Mouse (Mus musculus): ENCODE measurements around the gene Gm3448.
"Not testable (repeated sequence)": the region's sequence is repeated elsewhere in the genome, so short reads cannot be mapped to it uniquely, and the experiment has no call there.

Gene Gm3448

DNA sequence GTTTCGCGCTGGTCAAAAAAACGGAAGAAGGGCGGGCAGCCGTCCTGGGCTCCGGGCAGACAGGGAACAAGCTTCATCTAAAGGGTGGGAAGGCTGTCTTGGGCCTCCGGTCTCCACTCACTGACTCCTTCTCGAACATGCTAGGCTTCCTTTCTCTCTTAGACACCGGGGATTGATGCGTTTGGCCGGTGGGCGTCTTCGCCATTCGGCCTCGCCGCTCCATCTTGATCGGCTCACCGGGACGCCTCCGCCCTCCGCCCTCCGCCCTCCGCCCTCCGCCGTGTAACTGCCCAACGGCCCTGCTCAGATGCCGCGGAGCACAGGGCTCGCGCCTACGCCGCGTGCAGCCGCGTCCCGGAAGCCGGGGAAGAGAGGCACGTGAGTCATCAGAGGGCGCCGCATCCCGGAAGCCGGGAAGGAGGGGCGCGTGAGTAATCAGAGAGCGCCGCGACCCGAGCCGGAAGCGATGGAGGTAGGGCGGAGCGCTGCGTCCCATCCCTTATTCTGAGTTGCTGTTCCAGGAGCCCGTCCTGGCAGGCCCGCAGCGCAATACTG lies at the start of gene Gm3448, which contains the start of the genes Ermard and Tcte3:
Gene Gm3448, minus strand, starts transcription at position 363 of the 555 bp plus-strand sequence.
Gene Ermard, plus strand, starts transcription at position 34 of the 555 bp plus-strand sequence.
Gene Tcte3, minus strand, starts transcription at position 314 of the 555 bp plus-strand sequence.
- in situ Hi-C loops (cut with MboI): not testable (repeated sequence)

DNA sequence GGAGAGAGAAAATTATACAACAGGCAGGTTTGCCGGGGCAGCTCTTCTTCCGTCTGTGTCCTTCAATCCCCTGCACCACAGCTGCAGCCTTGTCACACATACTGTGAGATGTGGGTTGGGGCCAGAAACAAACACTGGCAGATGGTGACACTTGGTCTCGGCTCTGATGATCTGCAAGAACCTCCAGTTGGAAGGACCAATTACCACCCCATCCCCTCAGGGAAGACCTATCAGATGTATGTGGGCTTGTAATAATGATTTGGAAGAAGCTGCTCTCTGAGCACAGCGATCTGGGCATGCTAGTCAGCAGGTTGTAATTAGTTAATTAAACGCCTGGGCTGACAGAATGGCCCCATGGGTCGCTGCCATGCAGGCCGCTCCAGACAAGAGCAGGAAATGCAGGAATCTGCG lies 47.3 kb upstream of the Gm3448 start:
- in situ Hi-C loops (cut with MboI): no loop called here

DNA sequence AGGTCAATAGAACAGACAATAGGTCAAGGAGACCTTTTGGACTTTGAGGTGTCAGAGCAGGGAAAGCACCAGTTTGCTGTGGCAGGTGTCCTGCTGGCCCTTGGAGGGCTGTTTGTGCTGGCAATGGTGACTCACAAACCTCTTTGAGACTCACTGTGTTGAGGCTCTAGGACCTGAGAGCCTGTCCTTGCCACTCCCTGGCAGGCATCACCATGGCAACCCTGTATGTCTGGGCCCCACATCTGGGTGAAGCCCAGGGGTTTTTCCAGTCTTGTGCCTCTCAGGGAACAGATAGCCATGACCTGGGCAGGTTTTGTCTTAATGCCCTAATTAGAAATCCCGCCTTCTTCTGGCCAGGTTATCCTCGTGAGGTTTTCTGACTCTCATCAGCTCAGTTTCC lies 46.8 kb upstream of the Gm3448 start:
- in situ Hi-C loops (cut with MboI): no loop called here

DNA sequence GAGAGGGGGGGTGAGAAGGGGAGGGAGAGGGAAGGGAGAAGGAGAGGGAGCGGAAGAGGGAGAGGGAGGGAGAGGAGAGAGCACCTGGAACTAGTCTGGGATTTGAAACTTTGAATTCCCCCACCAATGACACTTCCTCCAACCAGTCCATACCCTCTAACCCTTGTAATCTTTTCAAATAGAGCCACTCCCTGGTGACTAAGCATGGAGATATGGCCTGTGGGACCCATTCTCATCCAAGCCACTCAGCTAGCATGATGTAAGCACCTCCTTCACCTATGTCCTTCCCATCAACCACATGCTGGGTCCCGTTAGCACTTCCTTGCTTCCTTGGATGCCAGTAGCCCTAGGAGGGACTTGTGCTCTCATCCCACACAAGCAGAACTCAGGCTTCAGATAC lies 43.7 kb upstream of the Gm3448 start:
- in situ Hi-C loops (cut with MboI): no loop called here

DNA sequence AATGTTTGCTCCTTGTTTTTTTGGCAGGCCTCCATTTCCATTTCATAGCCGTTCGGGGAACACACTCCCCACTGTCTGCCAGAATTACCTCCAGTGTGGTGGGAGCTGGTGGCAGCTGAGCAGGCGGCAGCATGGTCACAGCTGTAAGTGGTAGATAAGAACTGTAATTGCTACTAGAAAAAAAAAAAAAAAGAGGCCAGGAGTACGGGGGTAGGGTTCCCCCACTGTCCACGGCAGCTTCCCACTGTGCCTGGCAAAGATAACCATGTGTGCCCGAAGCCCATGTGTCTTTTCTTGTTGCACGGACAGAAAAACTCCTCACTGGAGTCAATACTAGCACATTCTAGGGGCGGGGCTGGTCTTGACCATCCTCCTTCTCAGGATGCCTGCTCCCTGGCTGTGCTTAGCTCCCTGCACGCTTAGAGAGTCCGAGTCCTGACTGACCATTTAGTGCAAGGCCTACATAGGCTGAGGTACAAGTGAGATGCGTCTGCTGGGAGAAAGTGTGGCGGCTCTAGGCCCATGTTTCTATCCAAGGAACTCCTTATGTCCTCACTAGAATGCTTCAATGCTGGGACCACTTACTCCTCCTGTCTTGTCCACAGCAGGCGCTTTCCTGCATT lies 43.0 kb upstream of the Gm3448 start:
- in situ Hi-C loops (cut with MboI): no loop called here

DNA sequence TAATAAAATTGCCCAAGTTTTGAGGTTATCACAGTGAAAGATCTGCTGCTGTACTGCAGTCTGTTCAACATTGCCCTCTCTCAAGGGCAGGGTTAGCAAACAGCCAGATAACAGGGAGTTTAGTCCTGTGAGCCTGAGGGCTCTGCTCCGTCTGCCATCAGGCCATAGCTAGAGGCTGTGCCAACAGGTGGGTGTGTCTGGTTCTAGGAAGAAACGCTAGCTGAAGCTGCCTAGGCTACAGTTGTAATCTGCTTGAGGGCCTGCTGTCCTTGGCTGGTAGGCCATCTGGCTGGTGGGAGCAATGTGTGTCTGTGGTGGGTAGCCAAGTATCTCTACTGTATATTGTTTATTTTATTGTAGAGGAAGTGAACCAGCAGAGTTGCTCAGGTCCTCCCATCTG lies 36.2 kb upstream of the Gm3448 start:
- in situ Hi-C loops (cut with MboI): no loop called here

DNA sequence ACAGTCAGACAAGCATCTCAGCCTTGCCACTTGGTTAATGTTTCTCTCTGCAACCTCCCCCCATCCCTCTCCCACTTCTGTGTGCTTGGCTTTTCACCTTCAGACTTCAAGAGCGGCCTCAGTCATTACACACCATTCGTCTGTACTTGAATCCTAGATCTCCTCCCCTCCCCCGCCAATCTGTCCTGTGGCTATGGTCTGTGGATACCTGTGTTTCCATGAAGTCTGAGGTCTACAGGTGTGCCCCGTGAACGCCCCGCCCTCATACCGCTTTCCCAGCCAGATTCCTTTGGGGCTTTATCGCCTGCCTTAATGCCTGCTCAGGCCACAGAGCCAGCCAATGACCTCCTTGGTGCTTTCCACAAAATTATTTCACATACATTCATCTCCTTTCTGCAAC lies 33.7 kb upstream of the Gm3448 start:
- in situ Hi-C loops (cut with MboI): no loop called here

DNA sequence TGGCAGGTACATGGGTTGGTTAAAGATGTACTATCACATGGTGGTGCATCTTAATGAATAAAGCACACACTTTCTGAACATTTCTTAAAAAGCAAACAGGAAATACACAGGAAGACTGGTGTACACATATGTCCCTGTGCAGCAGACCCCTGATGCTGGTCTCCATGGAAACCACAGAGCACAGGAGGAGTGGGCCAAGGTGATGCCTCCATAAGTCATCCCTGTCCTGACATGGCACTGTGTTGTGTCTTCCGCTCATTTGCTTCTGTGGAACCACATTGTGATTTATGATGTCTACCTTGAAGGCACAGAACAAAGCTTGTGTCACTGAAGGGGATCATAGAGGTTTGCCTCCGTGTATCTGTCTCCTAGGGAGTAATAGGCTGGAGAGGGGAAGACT lies 30.9 kb upstream of the Gm3448 start:
- in situ Hi-C loops (cut with MboI): loop anchor here (25.0 kb wide), 3 partner anchors 135 to 390 kb away; partner anchors contain the start of genes 1600012H06Rik, Dll1, Fam120b and Wdr27

DNA sequence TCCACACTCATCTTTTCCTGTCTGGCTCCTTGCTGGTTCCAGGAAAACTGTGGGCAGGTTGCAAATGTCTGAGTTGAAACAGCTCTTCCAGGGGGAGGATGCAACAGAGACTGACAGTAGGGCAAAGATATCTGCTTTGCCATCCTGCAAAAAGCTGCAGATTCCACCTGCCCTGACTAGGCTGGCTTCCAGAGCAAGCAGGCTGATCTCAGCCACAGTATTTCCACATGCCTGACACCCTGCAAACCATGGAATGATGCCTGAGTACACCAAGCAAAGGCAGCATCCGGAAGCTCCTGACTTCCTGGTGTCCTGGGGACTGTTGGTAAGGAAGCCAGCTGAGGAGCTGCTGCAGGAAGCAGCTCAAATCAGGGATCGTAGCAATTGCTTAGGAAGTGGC lies 27.8 kb upstream of the Gm3448 start:
- in situ Hi-C loops (cut with MboI): loop anchor here (25.0 kb wide), 3 partner anchors 132 to 393 kb away; partner anchors contain the start of genes 1600012H06Rik, Dll1, Fam120b and Wdr27

DNA sequence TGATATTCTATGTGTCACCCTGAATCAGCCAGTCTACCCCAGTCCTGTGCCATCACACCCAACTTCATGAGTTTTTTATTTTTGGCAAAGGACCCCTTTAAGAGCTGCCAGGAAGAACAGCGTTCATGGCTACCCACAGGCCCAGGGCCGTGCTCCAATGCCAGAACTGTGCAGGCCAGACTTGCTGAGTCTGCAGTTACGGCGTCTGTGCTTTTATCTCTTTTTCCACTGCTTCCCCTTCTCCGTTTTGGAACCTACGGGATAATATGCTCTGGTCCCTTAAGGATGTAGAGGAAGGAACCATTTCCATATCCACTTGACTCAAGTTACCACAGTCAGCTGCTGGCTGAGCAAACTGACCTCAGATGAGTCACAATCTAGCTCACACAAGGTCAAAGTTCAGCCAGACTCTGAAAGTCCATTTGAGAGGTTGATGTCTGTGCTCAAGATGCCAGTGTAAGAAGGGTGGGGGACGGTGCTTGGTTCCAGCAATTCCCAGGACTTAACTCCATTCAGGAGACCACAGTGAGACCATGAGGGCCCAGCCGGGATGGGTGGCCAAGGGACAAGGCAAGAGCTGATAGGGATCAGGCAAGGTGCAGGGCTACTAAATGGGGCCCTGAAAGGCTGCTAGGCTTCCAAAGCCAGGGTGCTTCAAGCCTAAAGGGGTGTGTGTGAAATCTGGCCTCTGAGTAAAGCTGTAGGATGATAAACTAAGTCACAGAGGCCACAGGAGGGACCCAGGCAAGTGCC lies 26.9 kb upstream of the Gm3448 start:
- in situ Hi-C loops (cut with MboI): loop anchor here (25.0 kb wide), 3 partner anchors 131 to 394 kb away; partner anchors contain the start of genes 1600012H06Rik, Dll1, Fam120b and Wdr27

DNA sequence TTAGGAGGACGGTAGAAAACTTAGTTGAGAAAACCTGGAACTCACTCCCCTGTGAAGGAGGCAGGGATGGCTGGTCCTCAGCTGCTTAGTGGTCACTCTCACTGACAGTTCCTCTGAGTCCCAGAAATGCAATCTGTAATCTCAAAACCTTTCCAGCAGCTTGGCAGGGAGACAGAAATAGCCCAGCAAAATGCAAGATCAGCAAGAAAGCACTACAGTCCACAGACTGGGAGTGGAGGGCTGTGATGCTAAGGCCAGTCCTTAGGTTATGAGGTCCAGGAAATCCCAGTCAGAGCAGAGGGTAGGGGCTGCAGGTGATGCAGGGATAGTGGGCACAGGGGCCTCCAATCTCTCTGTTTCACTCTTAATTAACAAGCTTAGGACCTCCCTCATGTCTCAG lies 25.6 kb upstream of the Gm3448 start:
- in situ Hi-C loops (cut with MboI): loop anchor here (25.0 kb wide), 3 partner anchors 130 to 395 kb away; partner anchors contain the start of genes 1600012H06Rik, Dll1, Fam120b and Wdr27

DNA sequence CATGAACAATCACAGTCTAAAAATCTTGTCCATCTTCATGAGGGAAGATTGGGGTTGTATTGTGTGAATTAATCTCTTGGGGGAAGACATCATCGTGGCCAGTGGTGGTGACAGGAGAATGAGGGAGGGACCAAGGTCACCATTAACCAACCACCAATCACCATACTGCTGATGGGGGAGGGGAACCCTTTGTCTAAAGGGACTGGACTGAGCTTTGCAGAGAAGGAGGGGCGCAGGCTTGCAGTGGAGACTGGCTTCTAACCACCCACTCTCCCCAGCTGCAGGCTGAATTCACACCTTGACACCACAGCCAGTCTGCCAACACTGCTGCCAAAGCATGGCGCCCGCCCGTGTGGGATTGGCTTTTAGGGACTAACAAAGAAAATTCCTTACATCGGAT lies 24.7 kb upstream of the Gm3448 start:
- in situ Hi-C loops (cut with MboI): loop anchor here (25.0 kb wide), 3 partner anchors 129 to 396 kb away; partner anchors contain the start of genes 1600012H06Rik, Dll1, Fam120b and Wdr27

DNA sequence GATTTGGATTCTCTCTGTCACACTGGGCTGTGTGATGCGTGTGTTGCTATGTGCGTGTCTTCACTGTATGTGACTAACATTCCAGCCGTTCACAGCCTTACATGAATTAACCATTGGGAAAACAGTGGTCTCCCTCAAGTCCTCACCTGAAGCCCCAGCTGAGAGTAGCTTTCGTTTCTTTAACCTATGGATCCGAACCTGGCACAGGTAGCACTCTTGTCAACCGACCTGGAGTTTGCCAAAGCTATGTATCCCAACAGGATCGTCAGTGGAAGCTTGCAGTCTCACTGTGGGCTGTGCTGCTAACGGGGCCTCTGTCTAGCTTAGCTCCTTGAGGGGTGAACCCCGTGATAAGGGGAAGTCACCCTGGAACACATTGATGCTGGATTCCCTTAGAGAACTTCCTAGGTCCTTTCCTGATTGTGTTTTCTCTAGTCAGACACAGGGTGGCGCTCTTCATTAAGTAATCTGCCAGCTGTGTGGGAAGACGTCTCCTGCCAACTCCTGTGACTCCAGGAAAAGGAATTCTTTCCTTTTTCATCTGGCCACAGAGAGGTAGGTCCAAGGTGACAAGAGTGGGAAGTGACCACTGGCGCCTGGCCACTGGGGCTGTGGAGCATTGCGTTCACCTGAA lies 24.2 kb upstream of the Gm3448 start:
- in situ Hi-C loops (cut with MboI): loop anchor here (25.0 kb wide), 3 partner anchors 128 to 397 kb away; partner anchors contain the start of genes 1600012H06Rik, Dll1, Fam120b and Wdr27

DNA sequence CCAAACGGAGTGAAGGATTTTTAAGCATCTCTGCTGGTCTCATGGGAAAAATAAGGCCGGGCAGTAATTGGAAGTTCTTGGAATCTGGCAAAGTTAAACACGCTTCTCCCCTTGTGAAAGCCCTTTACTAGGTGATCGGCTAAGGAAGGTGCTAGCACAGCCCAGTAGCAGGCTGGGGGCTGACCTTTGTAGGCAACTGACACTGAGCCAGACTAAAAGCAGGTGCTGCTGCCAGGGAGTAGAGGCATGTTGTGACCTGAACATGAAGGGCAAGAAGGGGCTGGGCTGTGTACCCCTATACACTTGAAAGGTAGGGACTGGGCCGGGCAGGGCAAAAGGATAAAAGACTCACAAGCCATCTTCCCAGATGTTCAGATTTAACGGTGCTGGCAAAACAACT lies 19.0 kb upstream of the Gm3448 start:
- in situ Hi-C loops (cut with MboI): loop anchor here (25.0 kb wide), 3 partner anchors 123 to 402 kb away; partner anchors contain the start of genes 1600012H06Rik, Dll1, Fam120b and Wdr27

DNA sequence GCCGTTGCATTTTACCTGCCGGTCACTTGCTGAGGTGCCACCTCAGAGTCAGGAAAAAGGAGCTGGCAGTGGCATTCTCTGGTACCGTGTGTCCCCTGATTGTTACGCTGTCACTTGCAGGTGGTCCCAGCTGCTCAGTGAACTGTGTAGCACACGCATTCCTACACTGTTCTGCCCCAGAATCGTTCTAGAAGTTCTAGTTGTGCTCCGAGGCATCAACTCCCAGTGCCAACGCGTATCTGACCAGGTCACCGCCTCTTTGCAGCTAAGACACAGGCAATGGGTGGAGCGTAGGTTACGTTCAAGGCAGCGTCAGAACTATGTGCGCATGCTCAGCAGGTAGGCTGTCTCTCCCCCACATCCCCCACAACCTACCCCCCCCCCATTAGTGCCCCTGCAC lies 18.3 kb upstream of the Gm3448 start:
- in situ Hi-C loops (cut with MboI): loop anchor here (25.0 kb wide), 3 partner anchors 122 to 403 kb away; partner anchors contain the start of genes 1600012H06Rik, Dll1, Fam120b and Wdr27

DNA sequence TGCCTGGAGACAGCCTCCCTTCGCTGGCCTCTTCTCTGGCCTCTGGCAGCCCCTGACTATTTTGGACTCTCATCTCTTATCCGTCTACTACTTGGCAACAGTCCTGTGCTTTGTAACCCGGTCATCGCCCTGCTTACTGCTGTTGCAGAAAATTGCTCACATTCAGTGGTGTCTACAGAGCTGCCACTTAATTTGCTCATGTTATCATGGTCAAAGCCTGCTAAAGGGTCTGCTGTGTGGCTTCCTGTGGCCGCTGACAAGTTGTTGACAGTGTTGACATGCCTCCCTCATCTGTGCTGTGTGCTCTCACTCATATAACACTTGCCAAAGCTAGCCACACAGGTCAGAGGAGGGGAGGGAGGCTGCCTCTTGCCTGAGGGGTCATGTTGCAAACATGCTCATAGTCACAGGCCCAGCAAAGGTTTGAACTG lies 16.8 kb upstream of the Gm3448 start:
- in situ Hi-C loops (cut with MboI): loop anchor here (25.0 kb wide), 3 partner anchors 121 to 404 kb away; partner anchors contain the start of genes 1600012H06Rik, Dll1, Fam120b and Wdr27

DNA sequence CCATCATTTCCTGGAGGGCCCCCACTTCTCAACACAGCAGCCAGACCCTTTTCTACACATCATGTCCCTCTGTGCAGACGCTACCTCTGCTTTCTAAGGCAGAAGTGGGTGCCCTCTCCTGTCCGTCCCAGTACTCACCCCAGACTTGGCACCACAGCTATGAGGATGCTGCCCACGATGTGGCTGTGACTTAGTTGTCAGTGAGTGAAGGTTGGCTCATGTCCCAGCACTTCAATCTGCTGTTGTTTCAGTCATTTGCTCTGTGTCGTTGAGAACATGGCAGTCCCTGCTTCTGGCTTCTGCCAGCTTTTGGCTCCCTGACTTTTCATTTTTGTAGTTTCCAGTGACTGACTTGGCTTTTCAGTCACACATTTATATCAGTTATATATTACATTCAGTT lies 14.6 kb upstream of the Gm3448 start:
- in situ Hi-C loops (cut with MboI): loop anchor here (25.0 kb wide), 3 partner anchors 119 to 406 kb away; partner anchors contain the start of genes 1600012H06Rik, Dll1, Fam120b and Wdr27

DNA sequence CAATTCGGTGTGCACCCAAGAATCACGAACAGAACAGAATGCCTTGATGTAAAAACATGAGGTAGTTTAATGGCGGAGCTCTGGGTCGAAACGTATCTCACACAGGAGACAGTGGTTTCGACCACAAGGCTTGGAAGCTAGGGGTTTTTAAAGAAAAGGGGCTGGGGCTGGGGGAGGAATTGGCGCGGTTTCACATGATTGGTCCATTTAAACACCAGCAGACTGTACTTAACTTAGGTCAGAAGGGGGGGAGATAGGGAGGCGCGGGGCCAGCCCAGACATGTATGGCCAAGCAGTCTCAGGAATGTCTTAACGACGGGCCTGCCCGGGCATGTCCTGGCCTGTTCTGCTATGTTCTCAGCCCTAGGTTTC lies 12.5 kb upstream of the Gm3448 start:
- in situ Hi-C loops (cut with MboI): loop anchor here (25.0 kb wide), 3 partner anchors 117 to 408 kb away; partner anchors contain the start of genes 1600012H06Rik, Dll1, Fam120b and Wdr27

DNA sequence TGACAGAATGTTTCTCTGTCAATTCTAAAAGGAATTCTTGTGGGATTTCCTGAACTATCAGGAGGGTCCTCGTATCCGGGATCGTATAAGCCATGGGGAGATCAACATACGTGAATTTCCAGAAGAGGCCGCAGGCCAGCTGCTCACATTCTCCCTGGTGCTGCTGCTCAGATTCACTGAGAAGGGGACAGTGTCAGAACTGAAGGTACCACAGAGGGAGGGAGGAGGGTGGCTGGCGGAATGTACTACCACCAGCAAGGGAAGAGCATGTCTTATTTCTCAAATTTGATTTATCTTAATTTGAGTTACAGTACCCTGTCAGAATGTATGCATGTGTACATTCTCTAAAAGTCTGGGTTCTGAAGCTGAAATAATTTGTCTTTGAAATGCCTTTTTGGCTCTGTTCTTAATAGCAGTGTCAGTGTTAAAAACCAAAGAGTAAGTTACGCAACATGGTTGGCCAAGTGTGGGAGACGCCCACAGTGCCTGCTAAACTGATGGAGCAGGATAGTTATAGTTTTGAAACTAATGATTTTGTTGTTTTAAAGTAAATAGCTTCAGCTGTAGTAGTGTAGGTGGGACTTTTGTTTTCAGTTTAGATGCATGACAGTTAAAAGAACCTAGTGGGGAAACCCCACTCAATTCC lies 12.0 kb upstream of the Gm3448 start:
- in situ Hi-C loops (cut with MboI): loop anchor here (25.0 kb wide), 3 partner anchors 116 to 409 kb away; partner anchors contain the start of genes 1600012H06Rik, Dll1, Fam120b and Wdr27

DNA sequence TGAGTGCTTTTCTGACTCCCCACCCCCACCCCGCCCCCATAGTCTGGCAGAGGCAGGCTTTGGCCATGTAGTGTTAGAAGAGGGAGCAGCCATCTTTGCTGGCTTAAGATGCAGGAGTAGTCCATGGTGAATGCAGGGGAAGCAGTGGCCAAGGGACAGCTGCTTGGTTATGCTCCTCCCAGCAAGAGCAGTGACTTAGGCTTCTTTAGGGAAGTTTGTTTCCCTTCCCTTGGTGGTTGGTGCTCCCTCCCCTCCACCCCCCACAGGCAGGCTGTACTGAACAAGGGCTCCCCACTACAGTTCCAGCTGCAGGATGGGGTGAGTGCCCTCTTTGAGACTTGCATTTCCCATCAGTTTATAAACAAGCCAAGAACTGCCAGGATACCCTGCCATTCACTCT lies 11.4 kb upstream of the Gm3448 start:
- in situ Hi-C loops (cut with MboI): loop anchor here (25.0 kb wide), 3 partner anchors 115 to 410 kb away; partner anchors contain the start of genes 1600012H06Rik, Dll1, Fam120b and Wdr27
